Comparison of ENCODE assay signal across 8 mouse cellular contexts in the genomic region with DNA sequence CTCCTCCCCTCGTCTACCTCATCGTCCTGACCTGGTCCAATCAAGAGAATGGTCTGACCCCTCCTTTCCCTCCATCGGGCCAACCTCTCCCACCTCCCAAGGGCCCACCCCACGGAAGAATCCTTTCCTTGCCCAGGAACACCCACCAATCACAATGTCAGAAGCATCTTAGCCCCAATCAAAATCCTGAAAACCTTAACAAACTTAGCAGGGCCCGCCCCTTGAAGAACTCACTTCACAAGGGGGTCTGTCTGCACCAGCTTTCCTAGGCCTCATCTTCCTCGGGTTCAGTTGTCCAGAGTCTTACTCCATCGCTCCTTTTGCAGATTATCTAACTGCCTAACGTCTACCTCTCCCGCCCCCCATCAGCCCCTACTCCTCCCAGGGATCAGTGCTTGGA. TPM values are rescaled to one million over a fixed set of nuclear protein-coding genes. Genes with fewer than 3 reads are reported as not detected.
A peak's percentile ranks its signal among the peaks of the same experiment; 100 is the strongest.
DNase-seq lines count a peak whose midpoint lies in the region; ATAC-seq and TF ChIP-seq lines count a peak whose summit lies in the region.

No protein-coding gene starts in this region.

- peaks cover 55% of the 10 kb centered on the region for H3K36me3 ChIP-seq in E14TG2a.4 (ENCODE audit: insufficient read depth, low read length)
- peaks cover 36% of the 10 kb centered on the region for H3K36me3 ChIP-seq in forebrain, embryonic 12.5 days (replicated peaks)
- peaks cover 47% of the 10 kb centered on the region for H3K36me3 ChIP-seq in liver, embryonic 13.5 days

- H3K4me3 ChIP-seq in gastrocnemius, adult 2 months, result peak overlapping the region; percentile 93
- peak overlapping the region; percentile 95 for H3K4me3 ChIP-seq in E14TG2a.4 (replicated peaks; ENCODE audit: low read length)
- H3K4me3 ChIP-seq in forebrain, embryonic 12.5 days (replicated peaks), result peak overlapping the region; percentile 74
- H3K4me3 ChIP-seq in liver, embryonic 13.5 days (replicated peaks), result peak overlapping the region; percentile 86

- peak overlapping the region; percentile 81 for H3K4me2 ChIP-seq in forebrain, embryonic 12.5 days
- peak overlapping the region; percentile 94 for H3K4me2 ChIP-seq in liver, embryonic 13.5 days

- intact Hi-C loops in gastrocnemius, adult 2 months (cut with DNase I), result no loop called here

- H3K9me3 ChIP-seq in E14TG2a.4 (ENCODE audit: low read length), result no peaks in the 10 kb centered on the region
- H3K9me3 ChIP-seq in forebrain, embryonic 12.5 days, result no peaks in the 10 kb centered on the region
- no peaks in the 10 kb centered on the region for H3K9me3 ChIP-seq in liver, embryonic 13.5 days (replicated peaks)

- no peak for TF ChIP-seq CTCF in gastrocnemius, adult 2 months (IDR thresholded peaks at IDR 0.05)
- no peak for TF ChIP-seq CTCF in E14TG2a.4 (conservative IDR thresholded peaks at IDR 0.05; ENCODE audit: low read length)

- DNase-seq in gastrocnemius, adult 2 months, result no peak
- no peak for DNase-seq in gastrocnemius, postnatal 4 days (ENCODE audit: low spot score in 2 of 2)
- DNase-seq in liver, embryonic 13.5 days, result no peak
- no peak for DNase-seq in ovary, postnatal 36 days (ENCODE audit: low spot score)
- DNase-seq in right cerebral cortex, postnatal 14 days, result no peak

- H3K4me1 ChIP-seq in E14TG2a.4 (replicated peaks; ENCODE audit: low read depth, low read length), result peaks cover 80% of the 10 kb centered on the region
- peaks cover 18% of the 10 kb centered on the region for H3K4me1 ChIP-seq in forebrain, embryonic 12.5 days
- peaks cover 37% of the 10 kb centered on the region for H3K4me1 ChIP-seq in liver, embryonic 13.5 days (replicated peaks)

- no peaks in the 10 kb centered on the region for H3K27me3 ChIP-seq in E14TG2a.4 (ENCODE audit: insufficient read depth, low read length)
- no peaks in the 10 kb centered on the region for H3K27me3 ChIP-seq in forebrain, embryonic 12.5 days
- no peaks in the 10 kb centered on the region for H3K27me3 ChIP-seq in liver, embryonic 13.5 days

- H3K27ac ChIP-seq in gastrocnemius, adult 2 months, result peak overlapping the region; percentile 92
- peak overlapping the region; percentile 25; the same call in 1 of the 2 replicates for H3K27ac ChIP-seq in forebrain, embryonic 12.5 days
- H3K27ac ChIP-seq in liver, embryonic 13.5 days, result peak overlapping the region; percentile 95

- WGBS in forebrain, embryonic 12.5 days, result 9% methylated on average over 9 of the region's 9 CpGs
- WGBS in liver, embryonic 13.5 days (ENCODE audit: insufficient replicate concordance), result 61% methylated on average over 9 of the region's 9 CpGs

- ATAC-seq in forebrain, embryonic 12.5 days (ENCODE audit: low FRiP score), result no peak
- ATAC-seq in liver, embryonic 13.5 days (ENCODE audit: low read depth), result no peak
- no peak for ATAC-seq in megakaryocyte progenitor cell, adult 5-6 weeks (replicated peaks; ENCODE audit: poor library complexity)

- H3K9ac ChIP-seq in forebrain, embryonic 12.5 days, result peak overlapping the region; percentile 74
- peak overlapping the region; percentile 90 for H3K9ac ChIP-seq in liver, embryonic 13.5 days

RNA-seq across cellular contexts. Expression of a gene that starts 5.6 kb away (rescaled TPM):
- 100 to 1,000 TPM; 178 to 186 TPM for total RNA-seq in gastrocnemius, adult 2 months (2021)
- total RNA-seq in gastrocnemius, postnatal 4 days (2021), result 100 to 1,000 TPM; 272 to 284 TPM
- polyA plus RNA-seq in forebrain, embryonic 12.5 days (2016; fragmentation: Nextera tagmentation; extraction: Ambion mirVana), result 44.5 and 51.3 TPM in 2 replicates
- polyA plus RNA-seq in liver, embryonic 13.5 days (2015; fragmentation: Nextera tagmentation; extraction: Ambion mirVana), result 39.0 and 40.8 TPM in 2 replicates
- total RNA-seq in megakaryocyte progenitor cell, adult 5-6 weeks (2015), result 319 and 322 TPM in 2 replicates
- total RNA-seq in megakaryocyte progenitor cell, adult 5-6 weeks (2017), result 165 and 206 TPM in 2 replicates

RNA-seq across cellular contexts. Expression of a gene that starts 9.1 kb away (rescaled TPM):
- total RNA-seq in gastrocnemius, adult 2 months (2021), result 1,000 to 10,000 TPM in 1 of 2 experiments, 100 to 1,000 TPM in 1; 850 to 1,151 TPM
- total RNA-seq in gastrocnemius, postnatal 4 days (2021), result 100 to 1,000 TPM; 268 to 275 TPM
- 3.0 and 3.7 TPM in 2 replicates for polyA plus RNA-seq in forebrain, embryonic 12.5 days (2016; fragmentation: Nextera tagmentation; extraction: Ambion mirVana)
- polyA plus RNA-seq in liver, embryonic 13.5 days (2015; fragmentation: Nextera tagmentation; extraction: Ambion mirVana), result 4.2 and 4.8 TPM in 2 replicates
- total RNA-seq in megakaryocyte progenitor cell, adult 5-6 weeks (2015), result 0.98 TPM in 1 of 2 replicates, not detected in the other
- 3.3 and 7.0 TPM in 2 replicates for total RNA-seq in megakaryocyte progenitor cell, adult 5-6 weeks (2017)

RNA-seq across cellular contexts. Expression of a gene that starts 23.5 kb away (rescaled TPM):
- 10 to 100 TPM; 28.5 to 32.5 TPM for total RNA-seq in gastrocnemius, adult 2 months (2021)
- 10 to 100 TPM; 46.2 to 54.5 TPM for total RNA-seq in gastrocnemius, postnatal 4 days (2021)
- 23.6 and 25.8 TPM in 2 replicates for polyA plus RNA-seq in forebrain, embryonic 12.5 days (2016; fragmentation: Nextera tagmentation; extraction: Ambion mirVana)
- polyA plus RNA-seq in liver, embryonic 13.5 days (2015; fragmentation: Nextera tagmentation; extraction: Ambion mirVana), result 4.8 and 6.2 TPM in 2 replicates
- 62.2 and 64.3 TPM in 2 replicates for total RNA-seq in megakaryocyte progenitor cell, adult 5-6 weeks (2015)
- 88.0 and 101 TPM in 2 replicates for total RNA-seq in megakaryocyte progenitor cell, adult 5-6 weeks (2017)

RNA-seq across cellular contexts. Expression of a gene that starts 38.7 kb away (rescaled TPM):
- total RNA-seq in gastrocnemius, adult 2 months (2021), result 10 to 100 TPM; 62.1 to 68.0 TPM
- 10 to 100 TPM; 91.6 to 94.0 TPM for total RNA-seq in gastrocnemius, postnatal 4 days (2021)
- 164 TPM in 2 replicates for polyA plus RNA-seq in forebrain, embryonic 12.5 days (2016; fragmentation: Nextera tagmentation; extraction: Ambion mirVana)
- polyA plus RNA-seq in liver, embryonic 13.5 days (2015; fragmentation: Nextera tagmentation; extraction: Ambion mirVana), result 67.1 and 70.0 TPM in 2 replicates
- total RNA-seq in megakaryocyte progenitor cell, adult 5-6 weeks (2015), result 75.7 and 78.4 TPM in 2 replicates
- total RNA-seq in megakaryocyte progenitor cell, adult 5-6 weeks (2017), result 60.6 and 69.9 TPM in 2 replicates

RNA-seq across cellular contexts. Expression of a gene that starts 39.1 kb away (rescaled TPM):
- 10 to 100 TPM; 29.8 to 31.5 TPM for total RNA-seq in gastrocnemius, adult 2 months (2021)
- total RNA-seq in gastrocnemius, postnatal 4 days (2021), result 10 to 100 TPM; 62.5 to 64.9 TPM
- polyA plus RNA-seq in forebrain, embryonic 12.5 days (2016; fragmentation: Nextera tagmentation; extraction: Ambion mirVana), result 245 and 256 TPM in 2 replicates
- polyA plus RNA-seq in liver, embryonic 13.5 days (2015; fragmentation: Nextera tagmentation; extraction: Ambion mirVana), result 62.1 and 63.7 TPM in 2 replicates
- 95.9 and 112 TPM in 2 replicates for total RNA-seq in megakaryocyte progenitor cell, adult 5-6 weeks (2015)
- total RNA-seq in megakaryocyte progenitor cell, adult 5-6 weeks (2017), result 27.6 and 37.1 TPM in 2 replicates

Comparison
In these comparisons a context has a peak if more than half of its experiments do, and no peak if none do; other contexts are left out.
1. H3K27ac ChIP-seq: peak in every context shown above with its lines; median percentile 95 in liver, embryonic 13.5 days; 92 in gastrocnemius, adult 2 months; 25 in forebrain, embryonic 12.5 days.
2. RNA of a gene that starts 9.1 kb away (total RNA-seq): 850 to 1,151 TPM in gastrocnemius, adult 2 months and 268 to 275 TPM in gastrocnemius, postnatal 4 days; 0.98 to 7.0 TPM in megakaryocyte progenitor cell, adult 5-6 weeks; every median in the first group is over 10 times any median in the second.
3. Peak in every context shown above with its lines, with median percentiles within 50 percentile points of each other: H3K4me3 ChIP-seq.